Mouse (Mus musculus) adrenal gland, adult 10 weeks (tissue): ENCODE measurements around the gene Mrpl54. TPM values are rescaled to one million over a fixed set of nuclear protein-coding genes. Genes with fewer than 3 reads are reported as not detected.

ENCODE experiments used
- polyA plus RNA-seq: library from polyadenylated mRNA; stranded (reverse); fragments of 350-450 nt; fragmentation: Illumina TruSeq; extraction: RNeasy Lipid Tissue Mini Kit (QIAGEN cat#74804); gene quantifications from one replicate; pipeline ENCODE4 v1.2.3, GENCODE M21; 2014; ENCODE audit warnings: low read depth, low replicate concordance

Gene Mrpl54
- polyA plus RNA-seq = 2.1 TPM

GRCm38 (mm10) chr10:81266211-81267105 lies at the start of gene Mrpl54, which contains the start of gene Apba3:
Gene Mrpl54 (minus strand): TSS chr10:81266934.
Gene Apba3 (plus strand): TSS chr10:81266960.

GRCm38 (mm10) chr10:81292554-81293333 lies 26.0 kb upstream of the Mrpl54 start, which contains the start of gene Pip5k1c:
Gene Pip5k1c (plus strand): TSS chr10:81292963.

GRCm38 (mm10) chr10:81291511-81292104 lies 24.9 kb upstream of the Mrpl54 start, which contains the start of gene Tjp3:
Gene Tjp3 (minus strand): TSS chr10:81291581.

DNA sequence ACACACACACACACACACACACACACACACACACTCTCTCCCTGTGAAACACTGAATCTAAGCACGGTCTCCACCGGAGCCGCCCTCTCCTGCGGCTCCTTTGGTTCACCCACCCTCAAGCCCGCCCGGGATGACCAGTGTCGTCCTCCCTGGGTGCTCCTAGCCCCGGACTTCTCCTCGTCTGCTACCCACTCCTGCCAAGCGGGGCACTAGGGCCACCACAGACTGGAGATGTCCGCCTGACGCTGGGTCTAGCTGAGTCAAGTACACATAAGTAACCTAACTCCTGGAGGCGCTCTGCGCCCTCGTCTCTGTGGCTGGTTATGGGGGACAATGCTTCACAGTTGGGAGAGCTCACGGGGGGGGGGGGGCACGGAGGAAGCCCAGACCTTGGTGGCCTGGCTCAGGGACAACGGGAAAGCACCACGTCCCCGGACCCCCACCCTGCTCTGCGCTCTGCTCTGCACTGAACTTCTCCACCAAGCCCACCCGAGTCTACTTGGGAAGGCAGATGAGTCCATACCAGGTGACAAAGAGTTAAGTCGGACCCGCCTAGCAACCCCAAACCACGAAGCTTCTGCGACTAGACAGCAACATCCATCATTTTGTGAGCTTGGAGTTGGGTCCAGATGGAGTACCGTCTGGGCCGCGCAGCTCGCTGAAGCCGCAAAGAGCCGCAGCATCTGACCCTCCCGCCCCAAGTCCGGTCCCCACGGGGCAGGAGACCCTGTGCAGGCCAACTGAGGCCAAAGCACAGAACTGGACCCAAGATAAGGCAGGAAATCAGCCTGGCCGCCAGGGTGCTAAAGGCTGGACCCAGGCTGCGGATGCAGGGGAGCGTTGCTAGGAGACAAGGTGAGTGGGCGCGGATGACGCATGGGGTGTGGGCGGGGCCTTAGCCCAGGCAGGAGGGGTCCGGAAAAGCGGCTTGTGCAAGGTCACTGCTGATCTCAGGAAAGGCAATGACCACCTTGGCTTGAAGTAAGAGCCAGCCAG lies 14.0 kb downstream of the Mrpl54 start, which contains the start of gene Matk:
Gene Matk, plus strand, starts transcription at position 512 of the 996 bp plus-strand sequence.

DNA sequence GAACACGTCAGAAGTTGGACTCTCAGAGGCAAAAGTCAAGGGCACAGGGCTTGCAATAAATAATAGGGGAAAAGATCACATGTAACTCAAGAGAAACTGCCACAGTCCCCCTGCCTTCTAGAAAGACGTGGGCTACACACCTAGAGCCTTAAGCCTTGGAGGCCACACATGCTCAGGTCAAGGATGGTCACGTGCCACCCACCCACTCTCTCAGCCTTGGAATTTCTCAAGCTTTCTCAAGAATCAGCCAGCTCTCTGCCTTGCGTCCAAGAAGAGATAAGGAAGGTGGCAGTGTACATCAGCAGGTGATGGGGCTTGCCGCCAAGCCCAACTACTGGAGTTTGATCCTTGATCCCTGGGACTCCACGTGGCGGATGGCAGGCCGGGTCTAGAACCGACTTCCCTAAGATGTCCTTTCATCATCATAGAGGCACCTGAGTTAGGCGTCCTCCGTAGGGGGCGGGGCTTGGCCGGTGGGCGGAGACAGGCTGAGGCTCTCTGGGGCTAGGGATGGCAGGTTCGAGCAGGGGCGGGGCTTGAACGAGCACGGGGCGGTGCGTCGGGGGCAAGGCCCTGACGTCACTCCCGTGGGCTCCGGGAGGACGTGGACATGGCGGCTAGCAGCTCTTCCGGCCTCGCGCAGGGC lies 34.0 kb downstream of the Mrpl54 start, which contains the start of gene Zfr2:
Gene Zfr2, plus strand, starts transcription at position 576 of the 646 bp plus-strand sequence.

DNA sequence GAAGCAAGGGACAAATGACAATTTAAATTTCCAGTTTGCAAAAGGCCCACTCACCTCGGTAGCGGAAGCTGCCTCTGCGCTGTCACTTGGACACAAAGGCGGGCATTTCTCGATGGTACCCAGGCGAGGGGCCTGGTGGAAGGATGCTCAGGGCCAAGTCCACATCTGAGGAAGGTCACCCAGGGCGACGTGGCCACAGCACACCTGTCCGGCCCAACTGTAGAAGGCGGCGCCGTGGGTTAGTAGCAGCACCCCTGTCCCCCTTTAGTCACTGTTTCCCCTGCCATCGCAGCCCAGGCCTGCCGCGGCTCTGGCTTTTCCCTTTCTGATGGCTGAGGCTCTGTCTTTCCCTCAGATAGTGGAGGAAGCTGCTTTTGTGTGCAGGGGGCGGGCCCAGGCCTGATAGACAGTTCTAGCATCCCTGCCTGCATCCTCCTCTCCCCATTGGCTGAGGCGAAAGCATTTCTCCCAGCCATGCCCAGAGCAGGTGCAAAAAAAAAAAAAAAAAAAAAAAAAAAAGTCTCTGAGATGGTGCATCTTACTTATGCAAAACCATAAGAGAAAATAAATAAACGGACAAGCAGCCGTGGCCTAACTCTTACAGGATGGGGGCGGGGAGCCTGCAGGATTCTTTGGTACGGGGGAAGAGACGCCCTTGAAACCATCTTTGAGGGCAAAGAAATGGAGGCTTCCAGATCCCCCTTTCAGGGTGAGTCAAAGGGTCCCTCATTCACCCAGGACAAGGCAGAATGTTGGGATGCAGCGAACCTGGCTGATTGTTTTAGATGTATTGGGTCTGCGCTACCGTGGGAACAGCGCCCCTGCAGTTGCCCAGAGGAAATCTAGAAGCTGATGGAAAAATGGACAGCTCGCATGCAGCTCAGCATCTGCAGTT lies 36.0 kb downstream of the Mrpl54 start, which contains the start of gene Atcay:
Gene Atcay, minus strand, starts transcription at position 396 of the 895 bp plus-strand sequence.

Other genes starting within 250 kb of the Mrpl54 start
- gene Diras1, start 241.3 kb downstream of the Mrpl54 start, polyA plus RNA-seq = 0.93 TPM
- gene Slc39a3, start 229.5 kb downstream of the Mrpl54 start, polyA plus RNA-seq = 1.7 TPM
- 2.3 TPM for gene Sgta, start 206.8 kb downstream of the Mrpl54 start, polyA plus RNA-seq
- gene Thop1, start 196.9 kb downstream of the Mrpl54 start, polyA plus RNA-seq = not detected
- not detected for gene Creb3l3, start 168.1 kb downstream of the Mrpl54 start, polyA plus RNA-seq
- gene Map2k2, start 161.0 kb downstream of the Mrpl54 start, polyA plus RNA-seq = 3.4 TPM
- 28.7 TPM for gene Zbtb7a, start 131.7 kb downstream of the Mrpl54 start, polyA plus RNA-seq
- gene Pias4, start 99.0 kb downstream of the Mrpl54 start, polyA plus RNA-seq = not detected
- gene Eef2, start 90.3 kb downstream of the Mrpl54 start, polyA plus RNA-seq = 13.2 TPM
- gene Dapk3, start 83.9 kb downstream of the Mrpl54 start, polyA plus RNA-seq = not detected
- gene 4930442H23Rik, start 83.1 kb downstream of the Mrpl54 start, polyA plus RNA-seq = not detected
- not detected for gene Nmrk2, start 64.9 kb downstream of the Mrpl54 start, polyA plus RNA-seq
- gene Atcay, start 36.1 kb downstream of the Mrpl54 start, polyA plus RNA-seq = 0.41 TPM
- 1.2 TPM for gene Zfr2, start 33.8 kb downstream of the Mrpl54 start, polyA plus RNA-seq
- gene Matk, start 14.0 kb downstream of the Mrpl54 start, polyA plus RNA-seq = not detected
- 0.93 TPM for gene Apba3, start within 50 bp of the Mrpl54 start, polyA plus RNA-seq
- gene Tjp3, start 24.6 kb upstream of the Mrpl54 start, polyA plus RNA-seq = not detected
- 2.7 TPM for gene Pip5k1c, start 26.0 kb upstream of the Mrpl54 start, polyA plus RNA-seq
- 1.1 TPM for gene Cactin, start 54.2 kb upstream of the Mrpl54 start, polyA plus RNA-seq
- not detected for gene Tbxa2r, start 61.8 kb upstream of the Mrpl54 start, polyA plus RNA-seq
- gene Gipc3, start 76.3 kb upstream of the Mrpl54 start, polyA plus RNA-seq = not detected
- gene Hmg20b, start 83.5 kb upstream of the Mrpl54 start, polyA plus RNA-seq = 7.1 TPM
- gene Mfsd12, start 90.6 kb upstream of the Mrpl54 start, polyA plus RNA-seq = 0.23 TPM
- not detected for gene 4930404N11Rik, start 98.9 kb upstream of the Mrpl54 start, polyA plus RNA-seq
- 0.35 TPM for gene Fzr1, start 111.6 kb upstream of the Mrpl54 start, polyA plus RNA-seq
- gene Dohh, start 117.5 kb upstream of the Mrpl54 start, polyA plus RNA-seq = not detected
- not detected for gene Gm48551, start 117.5 kb upstream of the Mrpl54 start, polyA plus RNA-seq
- gene Gm48552, start 122.1 kb upstream of the Mrpl54 start, polyA plus RNA-seq = not detected
- gene Smim24, start 126.1 kb upstream of the Mrpl54 start, polyA plus RNA-seq = not detected
- 16.6 TPM for gene Nfic, start 188.7 kb upstream of the Mrpl54 start, polyA plus RNA-seq
- gene Celf5, start 215.8 kb upstream of the Mrpl54 start, polyA plus RNA-seq = 0.23 TPM
- gene Ncln, start 229.5 kb upstream of the Mrpl54 start, polyA plus RNA-seq = not detected
- gene S1pr4, start 233.2 kb upstream of the Mrpl54 start, polyA plus RNA-seq = not detected